Mouse (Mus musculus) liver, adult 2 months (tissue): Measurements from ENCODE around the gene Add1.

Experiments used
- CTCF ChIP-seq: fragments of 200-500 bp; IDR thresholded peaks from 2 replicates; pipeline ENCODE4 v1.5.1; 2011; ENCODE audit warnings: low read depth, low read length, control low read depth
- POLR2A ChIP-seq: fragments of 200-500 bp; IDR thresholded peaks from 2 replicates; pipeline ENCODE4 v1.6.1; 2011; ENCODE audit warnings: low read length, control low read depth; ENCODE audit not compliant: insufficient read depth; ENCODE audit errors: extremely low read depth

- TF ChIP-seq CTCF (no peak), POLR2A (no peak)
Measured at GRCm38 (mm10) chr5:34533820-34534219, 39.6 kb upstream of the Add1 start.
